Mouse (Mus musculus): ENCODE results near the gene Asic4.

DNA sequence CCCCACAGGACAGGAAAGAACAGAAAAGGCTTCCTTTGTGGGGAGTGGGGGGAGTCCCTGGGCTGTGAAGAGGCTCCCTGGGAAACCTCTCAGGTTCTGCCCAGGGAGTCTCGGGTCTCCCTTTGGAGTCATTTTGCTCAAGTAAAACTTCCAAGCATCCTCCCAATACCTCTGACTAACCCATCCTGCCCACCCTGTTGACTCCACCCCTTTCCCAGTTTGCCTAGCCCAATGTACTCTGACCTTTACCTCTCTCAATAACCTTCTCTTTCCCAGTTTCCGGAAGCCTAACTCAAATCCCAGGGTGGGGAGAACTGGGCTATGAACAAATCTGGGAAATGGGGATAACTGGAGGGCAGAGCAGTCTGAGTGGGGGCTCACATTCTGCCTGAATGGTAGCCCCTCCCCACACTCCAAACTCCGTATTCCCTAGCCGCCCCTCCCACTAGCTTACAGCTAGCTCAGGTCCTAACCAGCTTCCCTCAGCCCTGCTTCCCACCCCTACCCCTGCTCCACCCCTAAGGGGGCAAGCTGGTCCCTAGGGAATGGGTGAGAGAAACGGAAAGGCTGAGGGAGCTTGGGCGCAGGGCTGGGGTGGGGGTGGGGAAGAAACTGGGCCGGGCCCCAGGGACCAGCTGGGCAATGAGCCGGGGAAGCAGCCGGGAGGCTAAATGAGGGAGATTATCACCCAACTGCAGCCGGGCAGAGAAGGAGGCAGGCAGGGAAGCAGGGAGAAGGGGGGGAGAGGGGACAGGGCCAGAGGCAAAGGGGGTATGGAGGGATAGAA lies 2.8 kb upstream of the Asic4 start:
- no peak for TF ChIP-seq CTCF (conservative IDR thresholded peaks at IDR 0.05; ENCODE audit: insufficient read depth, insufficient read length, low read depth, low read length)
- no peak for TF ChIP-seq POLR2A (IDR thresholded peaks at IDR 0.05; ENCODE audit: low read depth, low read length)

All from kidney, adult 2 months (tissue).